Mouse (Mus musculus): Measurements from ENCODE around the gene Gm43517. TPM values are rescaled to one million over a fixed set of nuclear protein-coding genes. Genes with fewer than 3 reads are reported as not detected.

The Gm43517 gene
- polyA plus RNA-seq (2012; rRNA removed), result not detected in 2 replicates

DNA sequence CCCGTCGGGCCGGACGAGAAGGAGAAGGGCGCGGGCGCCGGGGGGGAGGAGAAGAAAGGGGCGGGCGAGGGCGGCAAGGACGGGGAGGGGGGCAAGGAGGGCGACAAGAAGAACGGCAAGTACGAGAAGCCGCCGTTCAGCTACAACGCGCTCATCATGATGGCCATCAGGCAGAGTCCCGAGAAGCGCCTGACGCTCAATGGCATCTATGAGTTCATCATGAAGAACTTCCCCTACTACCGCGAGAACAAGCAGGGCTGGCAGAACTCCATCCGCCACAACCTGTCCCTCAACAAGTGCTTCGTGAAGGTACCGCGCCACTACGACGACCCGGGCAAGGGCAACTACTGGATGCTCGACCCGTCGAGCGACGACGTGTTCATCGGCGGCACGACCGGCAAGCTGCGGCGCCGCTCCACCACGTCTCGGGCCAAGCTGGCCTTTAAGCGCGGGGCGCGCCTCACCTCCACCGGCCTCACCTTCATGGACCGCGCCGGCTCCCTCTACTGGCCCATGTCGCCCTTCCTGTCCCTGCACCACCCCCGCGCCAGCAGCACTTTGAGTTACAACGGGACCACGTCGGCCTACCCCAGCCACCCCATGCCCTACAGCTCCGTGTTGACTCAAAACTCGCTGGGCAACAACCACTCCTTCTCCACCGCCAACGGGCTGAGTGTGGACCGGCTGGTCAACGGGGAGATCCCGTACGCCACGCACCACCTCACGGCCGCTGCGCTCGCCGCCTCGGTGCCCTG is at the start of gene Gm43517:
Gene Gm43517, plus strand, starts transcription at position 299 of the 755 bp plus-strand sequence.
- DNase-seq (ENCODE audit: low read depth), result no peak

DNA sequence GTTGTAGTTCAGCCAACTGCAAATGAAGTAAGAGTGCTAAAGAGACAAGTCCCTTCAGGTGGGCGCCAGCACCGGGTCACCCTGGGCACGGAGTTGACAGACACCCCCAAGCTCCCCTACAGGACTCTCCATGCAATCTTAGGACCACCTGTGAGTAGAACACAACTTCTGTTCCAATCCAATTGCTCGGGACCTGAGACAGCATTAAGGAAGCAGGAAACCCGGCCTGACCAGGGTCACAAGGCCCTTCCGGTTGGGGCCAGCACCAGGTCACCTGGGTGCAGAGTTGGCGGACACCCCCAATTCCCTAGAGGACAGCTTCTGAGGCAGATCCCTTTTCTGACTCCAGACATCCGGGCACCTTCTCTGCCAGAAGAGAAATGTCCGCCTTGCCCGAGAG is 35.3 kb upstream of the Gm43517 start:
- no peak for DNase-seq (ENCODE audit: low read depth)

- DNase-seq (ENCODE audit: low read depth), result no peak
These were observed 16.0 kb upstream of the Gm43517 start for GRCm38 (mm10) chr12:49368931-49369330.

DNA sequence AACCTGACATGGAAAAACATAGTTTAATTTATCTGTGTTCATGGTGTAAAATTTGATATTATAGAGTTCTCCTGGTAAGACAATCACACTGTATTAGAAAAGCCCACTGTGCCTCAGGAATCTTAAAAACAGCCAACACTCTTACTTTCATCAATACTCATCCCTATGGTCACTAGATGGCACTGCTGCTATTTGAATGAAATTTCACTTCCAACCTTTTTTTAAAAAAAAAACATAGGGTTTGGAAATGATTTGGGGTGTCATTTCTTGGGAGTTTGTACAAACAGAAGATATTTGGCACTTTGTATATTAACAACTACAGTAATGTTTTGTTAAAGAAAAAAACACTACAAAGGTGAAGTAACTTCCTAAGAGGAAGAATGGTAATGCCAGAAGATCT is 12.8 kb upstream of the Gm43517 start:
- DNase-seq (ENCODE audit: low read depth), result no peak

DNA sequence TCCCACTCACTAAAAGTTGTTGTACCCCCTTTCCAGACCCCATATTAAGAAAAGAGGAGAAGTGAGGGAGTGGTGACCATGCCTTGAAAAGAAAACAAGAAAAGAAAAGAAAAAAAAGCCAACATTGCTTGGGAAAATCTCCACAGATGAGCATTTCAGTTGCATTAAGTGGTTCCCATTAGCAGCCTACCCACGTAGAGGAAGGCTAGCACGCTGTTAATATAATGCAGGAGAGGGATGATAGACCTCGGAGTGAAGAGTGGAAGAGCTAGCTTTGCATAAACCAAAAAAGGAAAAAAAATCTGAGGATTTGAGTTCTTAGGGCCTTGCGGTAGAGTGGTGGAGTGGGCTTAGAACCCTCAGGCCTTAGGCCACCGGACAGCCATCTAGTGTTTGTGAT is 11.8 kb upstream of the Gm43517 start:
- no peak for DNase-seq (ENCODE audit: low read depth)

DNA sequence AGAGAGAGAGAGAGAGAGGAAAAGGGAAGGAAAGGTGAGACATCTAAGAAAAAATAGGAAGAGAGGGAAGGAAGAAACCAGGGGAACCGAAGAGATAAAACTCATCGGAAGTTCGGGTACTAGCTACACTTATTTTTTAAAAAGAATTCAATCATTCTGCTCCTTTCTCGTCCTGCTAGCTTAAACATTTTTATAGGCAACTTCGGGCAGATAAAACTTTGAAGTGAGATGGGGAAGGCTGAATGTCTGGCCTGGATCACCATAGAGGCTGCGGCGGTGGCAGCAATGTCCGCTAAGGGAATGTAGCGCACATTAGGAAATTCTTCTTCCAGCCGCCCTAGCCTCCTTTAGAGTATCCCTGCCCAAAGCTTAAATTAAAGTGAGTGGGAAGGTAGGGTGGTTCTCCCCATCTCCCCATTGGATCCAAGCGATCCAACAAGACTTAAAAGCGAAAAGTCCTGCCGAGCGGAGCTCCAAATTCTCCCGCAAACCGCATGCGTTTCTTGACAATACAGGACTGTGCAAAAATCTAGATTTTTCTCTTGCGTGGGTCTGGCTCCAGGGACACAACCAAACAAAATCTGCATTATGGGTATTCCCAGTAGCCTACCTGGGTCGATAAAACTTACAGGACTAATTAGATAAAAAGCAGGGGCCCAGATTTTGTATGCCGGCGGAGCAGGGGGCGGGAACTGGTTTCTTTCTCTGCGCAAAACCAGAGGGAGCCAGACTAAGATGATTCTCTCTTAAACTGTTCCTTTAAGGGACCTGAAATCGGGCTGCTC is 11.0 kb upstream of the Gm43517 start:
- no peak for DNase-seq (ENCODE audit: low read depth)

GRCm38 (mm10) chr12:49374606-49374995 is 10.4 kb upstream of the Gm43517 start:
- no peak for DNase-seq (ENCODE audit: low read depth)

DNA sequence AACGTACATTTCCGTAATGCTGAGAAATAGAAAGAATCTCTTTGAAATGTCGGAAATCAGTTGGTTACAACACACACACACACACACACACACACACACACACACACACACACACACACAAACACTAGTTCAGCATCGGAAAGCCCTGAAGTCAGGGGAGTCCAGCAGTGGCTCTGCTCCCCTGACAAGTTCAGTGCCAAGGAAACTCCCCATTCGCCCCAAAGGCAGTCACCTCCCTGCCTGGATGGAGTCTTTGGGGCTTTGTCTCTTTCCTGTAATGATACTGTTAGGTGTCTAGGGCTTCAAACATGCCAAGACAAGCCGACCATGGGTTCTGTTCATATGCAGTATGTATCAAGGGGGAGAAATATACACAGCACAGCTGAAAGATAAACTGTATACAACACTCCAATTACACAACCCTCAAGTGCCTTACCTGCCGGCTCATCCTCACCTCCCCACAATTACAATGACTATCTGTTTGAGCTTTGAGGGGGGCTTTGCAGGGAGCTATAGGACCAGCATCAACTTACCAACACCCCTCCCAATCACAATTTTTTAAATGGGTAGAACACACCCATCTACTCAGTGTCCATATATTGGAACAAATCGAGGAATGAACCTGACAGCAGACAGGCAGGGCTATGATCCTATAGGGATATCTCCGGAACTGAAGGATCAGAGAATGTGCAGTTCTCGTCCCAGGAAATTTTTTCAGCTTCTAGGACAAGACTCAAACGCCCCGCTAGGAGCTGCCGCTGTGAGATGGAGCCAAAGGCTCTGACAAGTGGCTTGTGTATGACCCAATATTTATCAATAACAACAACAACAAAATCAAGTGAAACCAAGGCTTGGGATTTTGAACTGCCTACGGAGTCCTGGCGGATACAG is 9.3 kb upstream of the Gm43517 start:
- no peak for DNase-seq (ENCODE audit: low read depth)

DNA sequence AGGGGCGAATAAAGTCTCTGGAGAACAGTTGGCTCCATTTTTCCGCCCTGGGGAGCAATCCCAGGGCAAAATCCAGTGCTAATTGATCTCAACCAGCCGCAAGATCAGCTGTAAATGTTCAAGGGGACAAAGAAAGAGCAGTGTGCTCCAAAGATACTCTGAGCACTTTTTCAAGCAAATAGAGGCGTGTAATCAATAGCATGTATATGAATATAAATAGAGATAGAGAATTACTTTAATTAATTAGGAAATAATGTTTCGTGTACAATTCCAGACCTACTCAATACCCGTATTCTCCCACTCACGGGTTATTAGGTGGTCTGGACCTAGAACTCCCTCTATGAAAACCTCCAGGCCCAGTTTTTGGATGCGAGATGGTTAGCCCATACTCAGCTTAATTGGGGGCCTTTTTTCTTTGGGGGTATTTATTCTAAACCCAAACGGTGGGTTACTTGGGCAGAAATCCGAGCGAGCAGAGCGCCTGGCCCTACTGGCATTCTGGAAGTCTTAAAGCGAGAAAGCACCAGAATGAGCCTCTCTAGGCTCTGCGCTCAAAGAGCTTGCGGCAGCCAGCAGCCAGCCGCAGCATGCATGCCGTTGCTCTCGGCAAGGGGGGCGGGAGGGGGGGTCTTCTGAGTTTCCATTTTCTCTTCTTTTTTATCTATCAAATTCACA is 8.5 kb upstream of the Gm43517 start:
- DNase-seq (ENCODE audit: low read depth), result no peak

DNA sequence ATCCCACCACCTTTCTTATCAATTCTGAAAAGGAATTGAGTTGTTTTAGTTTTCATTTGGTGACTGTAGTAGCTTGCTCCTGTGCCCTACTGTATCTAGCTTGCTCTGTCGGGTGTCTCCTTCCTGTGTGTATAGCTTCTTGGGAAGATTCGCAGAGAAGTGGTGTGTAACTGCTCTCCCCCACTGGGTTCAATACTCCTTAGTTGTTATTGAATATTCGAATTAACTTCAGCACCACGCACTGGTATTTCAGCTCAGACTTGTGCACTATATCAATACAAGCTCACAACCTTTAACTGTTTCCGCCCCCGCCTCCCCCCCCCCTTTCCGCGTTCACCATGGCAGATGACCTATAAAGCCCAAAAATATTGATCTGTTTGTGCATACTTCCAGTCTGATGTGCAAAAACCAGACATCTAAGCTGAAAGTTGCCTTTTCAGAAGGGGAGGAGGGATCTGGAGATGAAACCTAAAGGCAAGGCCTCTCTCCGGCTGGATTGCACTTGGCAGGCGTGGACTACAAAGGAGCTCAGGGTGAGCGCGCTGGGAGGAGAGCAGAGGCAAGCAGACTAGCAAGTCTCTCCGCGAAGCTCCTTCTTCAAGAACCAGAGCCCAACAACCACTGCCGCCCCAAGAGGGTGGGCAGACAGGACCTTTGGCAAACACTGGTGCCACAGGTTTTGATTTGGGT is 7.5 kb upstream of the Gm43517 start:
- no peak for DNase-seq (ENCODE audit: low read depth)

GRCm38 (mm10) chr12:49378920-49379319 is 6.1 kb upstream of the Gm43517 start:
- DNase-seq (ENCODE audit: low read depth), result no peak

- DNase-seq (ENCODE audit: low read depth), result no peak
These were observed 5.5 kb upstream of the Gm43517 start for GRCm38 (mm10) chr12:49379446-49379845.

DNA sequence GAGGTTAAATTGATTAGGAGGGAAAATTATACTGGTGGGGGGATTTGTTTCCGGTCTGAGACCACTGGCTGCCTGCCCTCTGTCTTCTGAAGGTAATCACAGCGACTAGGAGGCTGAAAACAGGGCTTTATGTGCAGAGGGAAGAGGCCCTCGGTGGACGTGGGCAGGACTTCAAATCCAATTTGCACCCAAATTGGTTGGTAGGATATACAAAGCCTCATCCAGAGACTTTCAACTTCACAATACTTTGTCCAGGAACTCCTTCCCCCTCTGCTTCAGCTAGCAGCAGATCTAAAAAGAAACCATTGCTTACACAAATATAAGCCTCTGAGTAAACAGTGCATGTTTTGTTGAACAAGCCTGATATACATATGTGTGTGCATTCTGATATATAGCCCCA is 4.5 kb upstream of the Gm43517 start:
- DNase-seq (ENCODE audit: low read depth), result no peak

- DNase-seq (ENCODE audit: low read depth), result no peak
These were observed 3.9 kb upstream of the Gm43517 start for GRCm38 (mm10) chr12:49381031-49381525.

- no peak for DNase-seq (ENCODE audit: low read depth)
These were observed 3.1 kb upstream of the Gm43517 start for GRCm38 (mm10) chr12:49381721-49382365.

GRCm38 (mm10) chr12:49382565-49383520 is 2.1 kb upstream of the Gm43517 start, which contains the start of gene Foxg1:
Gene Foxg1 (plus strand): TSS chr12:49382660.
- no peak for DNase-seq (ENCODE audit: low read depth)

GRCm38 (mm10) chr12:49383521-49384133 is 1.3 kb upstream of the Gm43517 start:
- DNase-seq (ENCODE audit: low read depth), result no peak

DNA sequence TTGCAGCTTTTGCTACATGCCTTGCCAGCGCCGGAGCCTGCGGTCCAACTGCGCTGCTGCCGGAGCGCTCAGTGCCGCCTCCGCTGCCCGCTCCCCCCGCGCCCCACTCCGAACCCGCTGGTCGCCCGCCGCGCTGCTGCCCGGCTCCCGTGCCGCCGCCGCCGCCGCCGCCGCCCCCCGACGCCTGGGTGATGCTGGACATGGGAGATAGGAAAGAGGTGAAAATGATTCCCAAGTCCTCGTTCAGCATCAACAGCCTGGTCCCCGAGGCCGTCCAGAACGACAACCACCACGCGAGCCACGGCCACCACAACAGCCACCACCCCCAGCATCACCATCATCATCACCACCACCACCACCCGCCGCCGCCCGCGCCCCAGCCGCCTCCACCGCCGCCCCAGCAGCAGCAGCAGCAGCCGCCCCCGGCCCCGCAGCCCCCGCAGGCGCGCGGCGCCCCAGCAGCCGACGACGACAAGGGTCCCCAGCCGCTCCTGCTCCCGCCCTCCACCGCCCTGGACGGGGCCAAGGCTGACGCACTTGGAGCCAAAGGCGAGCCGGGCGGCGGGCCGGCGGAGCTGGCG is 589 bp upstream of the Gm43517 start:
- no peak for DNase-seq (ENCODE audit: low read depth)
